Mouse (Mus musculus): Measurements from ENCODE around the gene Grid2. TPM values are rescaled to one million over a fixed set of nuclear protein-coding genes. Genes with fewer than 3 reads are reported as not detected.

Grid2 gene
- polyA plus RNA-seq (2014; fragmentation: Illumina TruSeq; extraction: RNeasy Lipid Tissue Mini Kit (QIAGEN cat#74804); ENCODE audit: low read depth, low replicate concordance) = 0.66 TPM

GRCm38 (mm10) chr6:63255826-63256555, at the start of gene Grid2:
Gene Grid2 (plus strand): TSS chr6:63255876.

GRCm38 (mm10) chr6:64728499-64729198, 1473.0 kb downstream of the Grid2 start, which contains the start of gene Atoh1:
Gene Atoh1 (plus strand): TSS chr6:64729125.

